Mouse (Mus musculus): ENCODE measurements at regions not wholly inside any gene's neighbourhood (a gene's known extent, or its start where the extent isn't known, plus 50 kb on each side); places are given as distances from the start of the nearest gene placed in this dataset.
A peak's percentile ranks its signal among the peaks of the same experiment; 100 is the strongest.

- DNase-seq (ENCODE audit: low read depth): peak; percentile 70
Measured at GRCm38 (mm10) chr13:80502927-80503326, 380.3 kb upstream of the Arrdc3 start.

GRCm38 (mm10) chr13:80514171-80514981 lies 368.8 kb upstream of the Arrdc3 start:
- DNase-seq (ENCODE audit: low read depth): no peak

- DNase-seq (ENCODE audit: low read depth): no peak
Measured at GRCm38 (mm10) chr13:80514982-80515253, 368.3 kb upstream of the Arrdc3 start.

GRCm38 (mm10) chr13:80518836-80519235 lies 364.3 kb upstream of the Arrdc3 start:
- DNase-seq (ENCODE audit: low read depth): peak; percentile 32

GRCm38 (mm10) chr13:80519792-80520191 lies 363.4 kb upstream of the Arrdc3 start:
- peak; percentile 4 for DNase-seq (ENCODE audit: low read depth)

GRCm38 (mm10) chr13:80535755-80536350 lies 347.3 kb upstream of the Arrdc3 start:
- no peak for DNase-seq (ENCODE audit: low read depth)

- no peak for DNase-seq (ENCODE audit: low read depth)
Measured at GRCm38 (mm10) chr13:80544951-80545350, 338.2 kb upstream of the Arrdc3 start.

GRCm38 (mm10) chr13:80557156-80557555 lies 326.0 kb upstream of the Arrdc3 start:
- DNase-seq (ENCODE audit: low read depth): no peak
